Mouse (Mus musculus) heart, postnatal 0 days (tissue): ENCODE results near the gene B3glct. TPM values are rescaled to one million over a fixed set of nuclear protein-coding genes. Genes with fewer than 3 reads are reported as not detected.

ENCODE experiments used
- ATAC-seq: fragments of 200-750 bp; cut with Nextera tagmentation; 2 replicates; pipeline ENCODE4 v1.8.0; 2017; ENCODE audit warnings: low read depth, moderate number of reproducible peaks, moderate library complexity; ENCODE audit not compliant: insufficient read depth
- DNase-seq: peaks from one replicate; pipeline ENCODE4 v3.0.0-alpha.2; 2016; ENCODE audit warnings: low spot score
- H3K27ac ChIP-seq: fragments of 300-500 bp; sonication (generic); 2 replicates; pipeline ENCODE4 v1.5.1; 2014; ENCODE audit warnings: low read depth, mild to moderate bottlenecking
- H3K27me3 ChIP-seq: fragments of 300-500 bp; sonication (generic); 2 replicates; pipeline ENCODE4 v1.6.1; 2014; ENCODE audit warnings: low read length, mixed read lengths; ENCODE audit not compliant: control insufficient read depth, insufficient read depth
- H3K36me3 ChIP-seq: fragments of 300-500 bp; sonication (generic); replicated peaks from 2 replicates; pipeline ENCODE4 v1.6.1; 2014; ENCODE audit warnings: low read length, mixed read lengths; ENCODE audit not compliant: control insufficient read depth, insufficient read depth
- H3K4me1 ChIP-seq: fragments of 300-500 bp; sonication (generic); 2 replicates; pipeline ENCODE4 v1.6.1; 2014; ENCODE audit warnings: antibody characterized with exemption; ENCODE audit not compliant: control insufficient read depth, insufficient read depth
- H3K4me2 ChIP-seq: fragments of 300-500 bp; sonication (generic); 2 replicates; pipeline ENCODE4 v1.6.1; 2014; ENCODE audit warnings: low read depth, mild to moderate bottlenecking, low read length, moderate library complexity
- H3K4me3 ChIP-seq: fragments of 300-500 bp; sonication (generic); 2 replicates; pipeline ENCODE4 v1.5.1; 2014; ENCODE audit warnings: low read depth, low read length
- H3K9ac ChIP-seq: fragments of 300-500 bp; sonication (generic); replicated peaks from 2 replicates; pipeline ENCODE4 v1.6.1; 2014; ENCODE audit warnings: low read depth, low read length, mixed read lengths
- H3K9me3 ChIP-seq: fragments of 300-500 bp; sonication (generic); replicated peaks from 2 replicates; pipeline ENCODE4 v1.6.1; 2016; ENCODE audit warnings: low read length; ENCODE audit not compliant: control insufficient read depth
- CTCF ChIP-seq: IDR thresholded peaks from 2 replicates; pipeline ENCODE4 v1.5.1; 2016; ENCODE audit warnings: antibody characterized with exemption, control low read depth, low read depth
- EP300 ChIP-seq: IDR thresholded peaks from 2 replicates; pipeline ENCODE4 v1.6.1; 2016; ENCODE audit warnings: antibody characterized with exemption, low read depth
- WGBS: fragments of 180-500 bp; shearing (Covaris S2); extraction: QIAGEN DNeasy Blood & Tissue Kit; methylation state at CpG from one replicate; pipeline ENCODE4 v1.1.7; 2014; 5-methylcytosine and 5-hydroxymethylcytosine counted together
- polyA plus RNA-seq: library from polyadenylated mRNA; unstranded; fragments of >200 nt; fragmentation: Nextera tagmentation; extraction: Ambion mirVana; gene quantifications from 2 replicates; pipeline ENCODE4 v1.2.1, GENCODE M21; 2015
- total RNA-seq: library from RNA; depleted of rRNA; stranded (reverse); fragments of >200 nt; gene quantifications from 2 replicates; pipeline ENCODE4 v1.2.3, GENCODE M21; 2014; ENCODE audit warnings: low replicate concordance; rRNA removed

Gene B3glct
- total RNA-seq (10.0 and 12.2 TPM in 2 replicates), polyA plus RNA-seq (5.7 TPM in 2 replicates)

DNA sequence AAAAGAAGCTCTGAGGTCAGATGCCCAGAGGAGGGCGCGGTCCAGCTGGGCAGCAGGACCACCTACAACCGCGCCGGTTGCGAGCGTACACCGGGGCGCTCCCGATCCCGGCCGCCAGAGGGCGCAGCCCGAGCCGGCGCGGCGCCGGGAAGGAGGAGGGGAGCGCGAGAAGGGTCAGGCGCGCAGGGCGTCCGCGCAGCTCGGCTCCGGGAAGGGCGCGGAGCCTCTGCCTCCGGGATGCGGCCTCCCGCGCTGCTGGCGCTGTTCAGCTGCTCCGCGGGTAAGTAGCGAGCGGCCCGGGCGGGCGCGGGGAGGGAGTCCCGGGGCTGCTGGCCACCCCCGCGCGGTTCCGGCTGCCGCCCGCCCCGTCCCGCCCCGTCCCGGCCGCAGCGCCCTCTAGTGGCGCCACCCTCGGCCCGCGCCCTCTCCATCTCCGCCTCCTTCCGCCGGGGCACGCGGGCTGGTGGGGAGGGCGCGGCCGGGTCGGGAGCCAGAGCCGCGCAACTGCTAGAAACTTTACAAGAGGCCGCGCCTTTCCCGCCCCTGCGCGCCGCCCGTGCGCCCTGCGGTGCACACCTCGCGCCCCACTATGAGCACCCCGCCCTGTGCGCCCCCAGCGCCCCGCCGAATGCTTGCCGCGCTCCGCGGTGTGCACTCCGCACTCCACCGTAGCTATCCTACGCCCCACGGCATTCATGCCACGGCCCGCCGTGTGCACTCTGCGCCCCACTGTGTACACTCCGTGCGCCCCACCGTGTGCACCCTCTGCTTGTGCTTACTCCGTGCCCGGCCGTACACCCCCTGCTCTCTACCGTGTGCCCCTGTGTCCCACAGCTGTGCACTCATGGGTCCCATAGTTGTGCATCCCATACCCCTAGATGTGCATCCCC is at the start of gene B3glct:
Gene B3glct (plus strand): TSS at position 131 of the 890 bp plus-strand sequence.
- peak within 1 kb of the TSS; percentile 87 for H3K27ac ChIP-seq
- DNase-seq (peak; percentile 56), ATAC-seq (peak; percentile 95)
- H3K36me3 ChIP-seq: no peaks in the 10 kb centered on the region
- peak within 1 kb of the TSS; percentile 76 for H3K9ac ChIP-seq
- peaks cover 7% of the 10 kb centered on the region for H3K4me1 ChIP-seq
- peak within 1 kb of the TSS; percentile 93 for H3K4me2 ChIP-seq
- H3K27me3 ChIP-seq: no peaks in the 10 kb centered on the region
- TF ChIP-seq EP300 (no peak), CTCF (peak; percentile 82)
- H3K4me3 ChIP-seq: peak within 1 kb of the TSS; percentile 94
- under 1% methylated on average over 56 of the region's 106 CpGs for WGBS
- H3K9me3 ChIP-seq: no peaks in the 10 kb centered on the region

DNA sequence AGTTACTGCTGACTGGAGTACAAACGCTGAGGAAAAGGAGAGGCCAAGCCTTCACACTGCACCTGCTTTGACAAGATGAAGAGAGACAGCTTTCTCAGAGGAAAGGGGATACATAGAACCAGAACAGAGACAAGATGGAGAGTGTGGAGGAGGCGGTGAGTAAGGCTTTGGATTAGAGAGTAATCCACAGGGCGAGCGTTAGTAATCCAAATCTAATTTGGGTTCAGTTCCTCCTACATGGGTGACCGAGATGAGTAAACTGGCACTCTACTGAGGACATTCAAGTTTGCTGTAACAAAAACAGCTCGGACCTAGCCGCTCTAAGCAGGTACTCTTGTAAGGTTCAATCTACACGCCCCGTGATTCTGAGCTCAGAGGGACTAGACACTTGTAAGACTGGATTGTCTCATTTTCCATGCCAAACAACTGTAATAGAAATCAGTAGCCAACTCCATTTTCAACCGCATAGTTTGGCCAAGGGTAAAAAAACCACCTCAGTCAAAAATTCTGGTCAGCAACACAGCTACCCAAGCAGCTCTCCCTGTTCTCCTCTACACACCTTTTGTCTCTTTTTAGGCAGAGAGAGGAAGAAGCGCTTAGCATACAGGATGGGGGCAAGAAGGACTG is 43.5 kb upstream of the B3glct start:
- Histone ChIP-seq H3K27ac (no peak overlapping the region), H3K4me3 (no peak overlapping the region), H3K9ac (no peak overlapping the region), H3K9me3 (no peaks in the 10 kb centered on the region), H3K27me3 (no peaks in the 10 kb centered on the region), H3K36me3 (peaks cover 32% of the 10 kb centered on the region), H3K4me1 (no peaks in the 10 kb centered on the region), H3K4me2 (peak overlapping the region; percentile 87; the same call in 1 of the 2 replicates)
- no peak for TF ChIP-seq CTCF
- WGBS: 78% methylated on average over 11 of the region's 11 CpGs
- ATAC-seq (no peak), DNase-seq (no peak)

DNA sequence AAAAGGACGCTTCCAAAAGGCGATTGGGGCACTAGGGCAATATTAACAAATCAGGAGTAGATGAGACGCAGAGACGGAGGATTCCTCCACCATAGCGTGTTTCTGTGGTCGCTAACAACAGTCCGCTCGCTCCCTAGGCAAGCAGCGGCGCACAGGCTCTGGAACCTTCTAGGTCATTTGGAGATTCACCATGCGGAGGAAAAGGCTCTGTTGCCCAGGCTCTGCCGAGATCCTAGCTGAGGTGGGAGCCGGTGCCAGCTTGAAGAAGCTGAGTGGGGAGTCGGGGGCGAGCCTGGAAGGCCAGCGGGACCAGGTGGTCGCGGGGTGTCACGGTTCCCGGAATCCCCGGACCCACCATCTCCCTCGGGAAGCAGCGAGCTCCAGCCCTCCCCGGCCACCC is 42.5 kb upstream of the B3glct start:
- no peaks in the 10 kb centered on the region for H3K27me3 ChIP-seq
- H3K36me3 ChIP-seq: peaks cover 21% of the 10 kb centered on the region
- H3K27ac ChIP-seq: peak overlapping the region; percentile 46; the same call in 1 of the 2 replicates
- peak; percentile 18 for DNase-seq
- peak overlapping the region; percentile 52 for H3K9ac ChIP-seq
- under 1% methylated on average over 24 of the region's 24 CpGs for WGBS
- peak overlapping the region; percentile 87 for H3K4me2 ChIP-seq
- no peak for ATAC-seq
- no peaks in the 10 kb centered on the region for H3K4me1 ChIP-seq
- TF ChIP-seq EP300: no peak
- no peak for TF ChIP-seq CTCF
- H3K9me3 ChIP-seq: no peaks in the 10 kb centered on the region
- peak overlapping the region; percentile 65 for H3K4me3 ChIP-seq

DNA sequence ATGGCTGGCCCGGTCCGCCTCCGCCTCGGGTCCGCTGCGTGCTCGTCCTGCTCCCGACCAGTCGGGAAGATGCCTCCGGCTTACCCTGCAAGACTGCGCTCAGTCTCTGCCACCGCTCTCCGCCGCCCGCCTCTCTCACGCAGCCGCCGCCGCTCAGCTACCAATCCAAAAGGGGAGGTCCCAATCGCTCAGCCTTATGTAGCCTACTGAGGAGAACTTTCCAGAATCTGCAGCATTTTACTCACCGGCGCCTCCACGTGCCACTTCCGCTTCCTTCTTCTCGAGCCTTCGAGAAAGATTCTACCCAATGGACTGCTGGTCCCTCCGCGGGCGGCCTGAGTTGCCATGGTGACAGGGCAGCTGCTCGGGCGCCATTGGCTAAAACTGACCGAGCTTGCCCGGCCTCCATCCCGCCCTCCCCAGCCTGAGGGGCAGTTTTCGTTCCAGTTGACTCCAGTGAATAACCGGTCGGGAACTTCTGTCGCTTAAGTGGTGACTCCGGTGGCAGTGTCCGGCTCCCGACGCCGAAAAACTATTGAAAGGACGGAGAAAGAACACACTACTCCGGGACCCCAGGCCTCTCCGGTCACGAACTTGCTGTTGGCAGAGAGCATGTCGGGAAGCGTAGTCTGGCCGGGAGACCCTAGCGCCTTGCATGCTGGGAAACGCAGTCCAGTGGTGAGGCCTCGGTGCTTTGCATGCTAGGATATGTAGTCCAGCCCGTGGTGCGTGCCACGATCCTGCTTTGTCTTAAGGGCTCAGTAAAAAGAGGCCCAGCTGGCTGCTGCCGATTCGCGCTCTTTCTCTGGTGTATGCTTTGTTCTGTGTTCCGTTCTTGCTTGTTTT is 41.7 kb upstream of the B3glct start, which contains the start of gene Hsph1:
Gene Hsph1 (minus strand): TSS at position 302 of the 846 bp plus-strand sequence.
- Histone ChIP-seq H3K4me2 (peak within 1 kb of the TSS; percentile 87), H3K4me1 (no peaks in the 10 kb centered on the region), H3K9me3 (no peaks in the 10 kb centered on the region), H3K27ac (peak within 1 kb of the TSS; percentile 46; the same call in 1 of the 2 replicates), H3K9ac (peak within 1 kb of the TSS; percentile 52), H3K36me3 (peaks cover 14% of the 10 kb centered on the region), H3K27me3 (no peaks in the 10 kb centered on the region), H3K4me3 (peak within 1 kb of the TSS; percentile 65)
- no peak for TF ChIP-seq EP300
- TF ChIP-seq CTCF: peak; percentile 4
- under 1% methylated on average over 60 of the region's 60 CpGs for WGBS
- ATAC-seq (peak; percentile 99), DNase-seq (peak; percentile 99)

DNA sequence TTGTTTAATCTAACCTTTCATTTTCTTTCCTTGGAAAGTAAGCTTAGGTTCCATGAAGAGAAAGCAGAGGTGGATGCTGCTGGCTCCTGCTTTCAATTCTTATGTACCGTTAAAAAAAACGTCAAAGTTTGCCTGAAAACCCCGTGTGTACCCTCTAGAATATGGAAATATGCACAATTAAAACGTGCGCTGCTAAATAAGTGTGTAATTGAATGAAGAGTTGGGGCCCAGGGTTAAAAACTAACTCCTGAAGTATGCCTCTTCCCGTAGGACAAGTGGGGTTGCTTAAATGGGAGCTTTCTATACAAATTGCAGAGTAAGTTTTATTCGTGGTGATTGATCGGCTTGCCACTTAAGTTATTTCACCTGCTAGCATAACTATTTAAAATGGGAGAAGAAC is 40.7 kb upstream of the B3glct start:
- WGBS: 66% methylated on average over 8 of the region's 8 CpGs
- Histone ChIP-seq H3K4me2 (peak overlapping the region; percentile 52; the same call in 1 of the 2 replicates), H3K9ac (no peak overlapping the region), H3K27ac (no peak overlapping the region), H3K4me1 (no peaks in the 10 kb centered on the region), H3K36me3 (peaks cover 6% of the 10 kb centered on the region), H3K9me3 (no peaks in the 10 kb centered on the region), H3K27me3 (no peaks in the 10 kb centered on the region), H3K4me3 (0 out of 2 replicates have a peak overlapping the region, but pooled peaks have one; percentile 65)
- no peak for ATAC-seq
- TF ChIP-seq CTCF (no peak), EP300 (no peak)
- DNase-seq: no peak
